Mouse (Mus musculus) 416B (cell line): Measurements from ENCODE around the gene Ikzf2.
A peak's percentile ranks its signal among the peaks of the same experiment; 100 is the strongest.

Experiments used
- DNase-seq: peaks from one replicate; pipeline ENCODE4 v3.0.0; 2011; ENCODE audit warnings: low read depth

The Ikzf2 gene

DNA sequence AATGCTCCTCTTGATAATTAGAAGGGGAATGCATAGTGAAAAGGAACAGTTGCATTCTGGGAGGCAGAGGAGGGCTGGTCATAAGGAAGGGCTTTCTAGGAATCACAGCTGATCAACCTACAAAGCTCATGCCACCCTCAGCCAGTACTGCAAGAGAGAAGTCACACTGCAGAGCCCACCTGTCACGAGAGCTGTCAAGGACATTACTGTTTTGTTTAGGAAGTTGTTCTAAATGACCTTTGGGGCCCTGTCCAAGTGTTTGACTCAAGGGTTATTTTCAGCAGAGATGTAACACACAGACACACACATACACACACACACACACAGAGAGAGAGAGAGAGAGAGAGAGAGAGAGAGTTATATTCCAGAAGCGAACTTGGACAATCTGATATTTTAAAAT lies 27.3 kb downstream of the Ikzf2 start:
- no peak for DNase-seq

DNA sequence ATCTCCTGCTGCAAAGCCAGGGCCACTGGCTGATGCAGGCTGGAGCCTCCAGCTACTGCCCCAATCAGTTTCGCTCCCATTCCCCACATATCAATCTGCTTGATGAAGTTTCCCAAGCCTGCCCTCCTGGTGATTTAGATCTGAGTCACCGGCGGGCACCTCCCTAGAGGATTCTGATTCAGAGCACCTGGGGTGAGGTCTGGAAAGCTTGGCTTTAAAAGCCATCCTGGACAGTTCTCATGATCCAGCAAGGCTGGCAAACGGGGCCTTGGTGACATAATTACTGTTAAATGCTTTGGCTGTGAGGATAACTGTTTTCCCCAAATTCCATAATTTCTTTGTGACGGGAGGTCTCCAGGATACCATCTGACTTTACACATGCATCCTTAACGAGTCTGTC lies 29.0 kb downstream of the Ikzf2 start:
- no peak for DNase-seq

- peak; percentile 71 for DNase-seq
Observed at GRCm38 (mm10) chr1:69657455-69657854, 29.6 kb downstream of the Ikzf2 start.

DNA sequence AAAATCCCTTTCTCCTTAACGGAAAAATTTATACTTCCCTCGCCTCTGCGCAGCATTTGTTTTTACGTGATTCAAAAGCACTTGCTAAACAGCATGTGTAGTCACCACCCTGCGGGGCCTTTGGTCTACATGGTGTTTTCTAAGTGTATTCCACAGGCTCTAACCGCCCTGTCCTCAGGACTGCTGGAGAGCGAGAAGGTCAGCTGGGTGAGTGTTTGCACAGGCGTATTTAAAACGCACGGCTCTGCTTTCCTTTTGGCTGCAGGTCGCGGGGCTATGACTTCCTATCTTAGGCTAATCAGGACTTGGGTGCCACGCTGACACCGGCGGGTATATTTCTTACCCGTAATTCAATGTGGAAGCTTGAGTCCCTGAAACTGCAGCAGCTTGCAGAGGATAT lies 30.1 kb downstream of the Ikzf2 start:
- peak; percentile 77 for DNase-seq

- no peak for DNase-seq
Observed at GRCm38 (mm10) chr1:69656047-69656782, 30.8 kb downstream of the Ikzf2 start.

DNA sequence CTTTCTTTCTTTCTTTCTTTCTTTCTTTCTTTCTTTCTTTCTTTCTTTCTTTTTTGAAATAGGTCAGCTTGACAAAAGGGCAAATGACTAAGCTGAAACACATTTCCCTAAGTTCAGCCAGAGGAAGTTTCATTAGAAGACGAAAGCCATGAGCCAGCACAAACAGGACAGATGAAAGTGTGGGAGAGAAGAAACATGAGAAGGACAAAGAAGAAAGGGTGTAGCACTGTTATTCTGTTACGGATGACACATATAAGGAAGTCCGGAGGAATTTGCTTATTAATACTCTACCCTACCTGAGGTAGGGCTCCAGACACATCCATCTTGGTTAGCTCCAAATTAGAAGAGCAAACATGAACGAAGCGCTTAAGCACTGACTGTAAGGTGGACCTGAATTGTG lies 31.7 kb downstream of the Ikzf2 start:
- DNase-seq, result peak; percentile 91

GRCm38 (mm10) chr1:69654955-69655354 lies 32.1 kb downstream of the Ikzf2 start:
- peak; percentile 95 for DNase-seq

DNA sequence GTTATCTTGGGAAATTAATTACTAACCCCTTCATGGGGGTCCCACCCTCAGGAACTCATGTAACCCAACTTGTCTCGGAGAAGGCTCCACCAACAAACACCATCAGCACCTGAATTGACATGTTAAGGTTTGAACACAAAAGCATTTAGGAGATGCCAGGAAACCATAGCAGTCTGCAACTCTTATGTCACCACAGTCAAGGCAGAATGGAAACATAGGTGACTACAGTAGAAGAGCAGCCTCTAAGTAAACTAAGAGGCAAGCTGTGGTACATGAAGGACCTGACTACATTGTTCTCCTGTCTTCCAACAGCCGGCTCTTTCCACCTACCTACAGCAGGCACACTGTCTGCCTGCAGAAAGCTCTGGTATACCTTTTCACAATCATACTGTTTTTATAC lies 33.6 kb downstream of the Ikzf2 start:
- no peak for DNase-seq

DNA sequence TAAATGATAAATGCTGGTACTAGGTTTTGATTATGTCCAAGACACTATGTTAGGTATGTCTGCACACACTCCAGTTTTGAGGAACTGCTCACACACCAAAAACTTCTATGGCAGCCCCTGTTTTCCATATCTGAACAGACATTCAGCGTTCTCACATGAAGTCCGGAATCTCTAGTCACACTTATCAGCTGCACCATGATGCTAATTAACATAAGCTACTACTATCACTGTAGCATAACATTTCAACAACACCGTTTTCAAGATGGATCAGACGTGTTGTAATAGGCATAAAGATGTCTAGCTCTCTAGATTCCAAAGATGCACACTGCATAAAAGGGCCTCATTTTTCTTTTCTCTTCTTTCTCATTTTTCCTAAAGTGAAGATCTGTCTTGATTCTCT lies 43.9 kb downstream of the Ikzf2 start:
- DNase-seq, result no peak

- no peak for DNase-seq
Observed at GRCm38 (mm10) chr1:69641986-69642385, 45.1 kb downstream of the Ikzf2 start.

GRCm38 (mm10) chr1:69638321-69638720 lies 48.7 kb downstream of the Ikzf2 start:
- DNase-seq, result no peak

- DNase-seq, result peak; percentile 94
Observed at GRCm38 (mm10) chr1:69637907-69638306, 49.1 kb downstream of the Ikzf2 start.

GRCm38 (mm10) chr1:69634259-69634658 lies 52.8 kb downstream of the Ikzf2 start:
- DNase-seq, result no peak

DNA sequence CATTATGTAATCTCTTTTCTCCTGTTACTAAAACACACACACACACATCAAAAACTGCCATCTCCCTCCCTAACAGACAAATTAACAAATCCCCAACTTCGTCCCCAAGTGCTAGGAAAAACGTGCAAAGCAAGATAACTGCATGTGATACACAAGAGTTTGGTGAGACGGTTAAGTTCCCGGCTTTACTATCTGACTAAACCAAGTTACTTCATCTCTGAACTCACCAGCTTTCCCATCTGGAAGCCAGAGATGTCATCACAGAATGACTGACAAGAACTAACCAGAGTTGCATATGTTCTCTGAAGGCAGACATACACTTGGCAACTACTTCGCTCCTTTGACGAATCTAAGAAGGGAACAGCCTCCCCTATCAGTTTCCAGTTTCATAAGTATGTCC lies 56.5 kb downstream of the Ikzf2 start:
- peak; percentile 56 for DNase-seq

- no peak for DNase-seq
Observed at GRCm38 (mm10) chr1:69629513-69629912, 57.5 kb downstream of the Ikzf2 start.

- DNase-seq, result no peak
Observed at GRCm38 (mm10) chr1:69612076-69612475, 75.0 kb downstream of the Ikzf2 start.

DNA sequence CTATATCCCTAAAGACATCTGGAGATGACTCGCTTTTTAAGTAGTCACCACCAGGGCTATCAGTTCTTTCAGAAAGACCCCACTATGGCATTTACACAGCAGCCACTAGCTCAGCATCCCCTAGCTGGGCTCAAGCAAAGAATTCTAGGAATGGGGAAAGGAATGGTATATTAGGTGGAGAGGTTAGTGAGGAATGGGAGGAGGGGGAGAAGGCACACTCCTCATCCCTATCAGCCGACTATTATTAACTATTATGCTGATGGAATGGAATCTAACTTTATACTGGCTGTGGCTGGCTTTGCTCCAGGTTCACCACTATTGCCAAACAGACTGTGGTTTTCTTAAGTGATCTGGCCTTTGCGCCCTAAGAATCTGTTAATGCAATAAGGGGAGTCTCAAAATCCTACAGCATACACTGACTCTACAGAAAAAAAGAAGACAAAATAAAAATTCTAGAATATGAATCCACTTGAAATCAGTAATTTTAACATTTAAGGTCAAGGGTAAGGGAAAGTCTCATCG lies 75.8 kb downstream of the Ikzf2 start:
- peak; percentile 79 for DNase-seq

DNA sequence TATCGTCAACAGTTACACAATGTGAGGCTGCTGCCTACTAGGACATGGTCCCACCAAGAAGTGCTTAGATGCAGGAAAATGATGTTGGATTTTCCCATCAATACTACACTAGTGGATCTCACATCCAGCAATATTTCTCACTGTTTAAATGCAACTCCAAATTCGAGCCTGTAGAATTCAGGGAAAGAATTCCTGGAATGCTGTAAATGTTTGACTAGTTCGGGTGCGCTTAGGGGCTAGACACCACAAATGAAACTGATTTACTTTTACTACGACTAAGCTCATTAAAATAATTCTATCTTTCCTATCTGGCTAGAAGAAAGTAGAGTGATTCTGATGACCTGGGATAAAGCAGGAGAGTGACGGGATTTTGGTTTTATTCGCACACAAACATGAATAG lies 76.3 kb downstream of the Ikzf2 start:
- DNase-seq, result no peak

DNA sequence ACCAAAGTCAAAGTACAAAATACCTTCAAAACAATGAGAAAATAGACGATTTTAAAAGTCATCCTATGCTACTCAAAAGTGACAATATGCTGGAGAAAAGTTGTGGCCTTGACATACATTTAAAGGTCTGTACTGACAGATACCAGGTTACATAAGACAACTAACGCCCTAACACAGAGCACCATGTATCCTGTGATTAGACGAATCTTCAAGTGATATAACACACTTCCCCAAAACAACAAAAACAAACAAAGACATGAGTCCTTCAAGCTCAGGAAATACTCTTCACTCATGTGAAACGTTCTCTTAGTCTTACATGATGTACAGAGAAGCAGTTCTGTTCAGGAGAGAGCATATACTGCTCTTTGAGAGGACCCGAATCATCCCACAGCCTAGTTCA lies 78.2 kb downstream of the Ikzf2 start:
- peak; percentile 48 for DNase-seq

- peak; percentile 88 for DNase-seq
Observed at GRCm38 (mm10) chr1:69606844-69607243, 80.2 kb downstream of the Ikzf2 start.

DNA sequence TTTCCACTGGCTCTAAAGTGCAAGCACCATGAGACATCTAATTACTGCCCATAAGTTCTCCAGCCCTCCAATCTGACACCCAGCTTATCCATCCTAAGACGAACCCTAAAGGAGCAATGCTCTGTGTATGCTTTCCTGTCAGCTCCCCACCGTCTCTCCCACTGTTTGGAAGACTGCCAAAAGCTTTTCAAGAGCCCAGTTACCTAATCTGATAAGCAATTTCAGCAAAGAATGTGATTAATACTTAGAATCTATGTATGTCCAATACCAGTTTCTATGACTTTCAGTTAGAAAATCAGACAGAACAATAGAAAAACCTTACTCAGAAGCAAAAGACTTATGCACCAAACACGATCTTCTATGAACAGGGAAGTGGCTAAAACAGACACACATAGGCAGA lies 82.8 kb downstream of the Ikzf2 start:
- DNase-seq, result peak; percentile 69

GRCm38 (mm10) chr1:69600954-69601353 lies 86.1 kb downstream of the Ikzf2 start:
- DNase-seq, result no peak

- no peak for DNase-seq
Observed at GRCm38 (mm10) chr1:69599074-69599772, 87.8 kb downstream of the Ikzf2 start.

GRCm38 (mm10) chr1:69591889-69592288 lies 95.2 kb downstream of the Ikzf2 start:
- no peak for DNase-seq
